Mouse (Mus musculus) layer of hippocampus, postnatal 14 days (tissue): ENCODE measurements around the gene Hif3a. TPM values are rescaled to one million over a fixed set of nuclear protein-coding genes. Genes with fewer than 3 reads are reported as not detected.

Experiments used
- DNase-seq, 2 experiments: peaks; one replicate each; pipeline ENCODE4 v3.0.0; 2021 to 2022; ENCODE audit warnings: low spot score in 2 of 2, mixed read lengths in 1 of 2
- total RNA-seq, 2 experiments: library from RNA; stranded (reverse); gene quantifications; 2 replicates each; pipeline ENCODE4 v1.2.3; 2021

Hif3a gene
- total RNA-seq, 2 experiments from 2014 or later, result 13.7 to 18.7 TPM

DNA sequence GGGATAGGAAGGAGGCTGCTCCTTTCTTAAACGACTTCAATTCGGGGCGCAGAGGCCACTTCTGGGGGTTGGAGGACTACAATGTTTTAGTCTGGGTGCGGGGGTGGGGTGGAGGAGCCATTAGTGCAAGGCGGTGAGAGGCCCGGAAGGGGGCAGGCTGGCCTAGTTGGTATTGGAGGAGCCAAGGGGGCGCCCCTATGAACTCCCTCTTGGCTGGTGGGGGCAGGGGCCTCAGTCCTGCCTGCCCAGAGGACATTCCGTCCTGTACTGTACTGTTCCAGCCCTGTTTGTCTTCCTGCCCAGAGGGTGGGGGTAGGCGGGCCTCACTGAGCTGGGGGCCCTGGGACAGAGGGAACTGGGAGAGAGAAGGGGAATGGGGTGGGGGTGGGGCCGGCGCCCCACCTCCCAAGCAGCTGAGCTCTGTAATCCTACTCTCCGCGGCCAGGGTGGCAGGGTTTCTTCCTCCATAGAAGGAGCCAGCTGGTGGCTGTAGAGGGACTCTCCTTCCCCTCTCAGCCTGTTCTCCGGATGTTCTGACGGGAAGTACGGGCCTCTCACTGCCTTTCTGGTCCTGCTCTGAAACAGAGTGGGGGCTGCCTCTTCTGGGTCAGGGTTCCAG lies 4.0 kb downstream of the Hif3a start:
- peak; percentile 55 to 87 for DNase-seq

DNA sequence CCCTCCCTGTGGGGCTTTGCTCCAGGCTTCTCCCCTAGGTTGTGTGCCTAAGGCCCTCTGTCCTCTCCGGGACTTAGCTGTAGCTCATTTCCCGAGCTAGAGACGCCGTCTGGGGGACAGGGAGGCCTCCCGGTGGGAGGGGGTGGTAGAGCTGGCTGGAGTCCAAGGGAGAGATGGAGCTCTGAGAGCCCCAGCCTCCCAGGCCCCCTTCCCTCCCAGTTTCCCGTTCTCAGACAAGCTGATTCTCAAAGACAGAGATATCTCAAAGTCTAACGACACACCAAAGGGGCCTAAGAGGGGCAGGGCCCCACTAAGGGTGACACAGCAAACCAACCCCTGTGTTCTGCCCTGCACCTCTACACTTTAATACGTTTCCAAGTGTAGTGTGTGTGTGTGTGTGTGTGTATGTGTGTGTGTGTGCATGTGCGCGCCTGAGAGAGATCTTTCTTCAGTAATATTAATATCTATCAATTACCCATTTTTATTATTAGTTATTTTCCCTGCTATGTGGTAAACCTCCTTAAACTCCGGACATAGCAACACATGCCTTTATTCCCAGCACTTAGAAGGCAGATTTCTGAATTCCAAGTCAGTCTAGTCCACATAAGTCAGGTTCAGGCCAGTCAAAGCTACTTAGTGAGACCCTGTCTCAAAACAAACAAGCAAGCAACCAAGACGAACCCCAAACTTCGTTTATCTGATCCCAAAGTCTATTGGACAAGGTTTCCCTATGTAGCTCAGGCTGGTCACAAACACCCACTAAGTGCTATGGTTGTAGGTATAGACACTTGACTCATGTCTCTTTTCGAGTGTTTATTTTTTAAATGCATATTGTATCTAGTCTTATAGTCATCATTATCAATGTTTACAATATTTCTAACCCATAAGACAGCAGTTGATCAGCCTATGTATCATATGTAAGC lies 5.4 kb downstream of the Hif3a start:
- DNase-seq, result peak; percentile 46 to 52

DNA sequence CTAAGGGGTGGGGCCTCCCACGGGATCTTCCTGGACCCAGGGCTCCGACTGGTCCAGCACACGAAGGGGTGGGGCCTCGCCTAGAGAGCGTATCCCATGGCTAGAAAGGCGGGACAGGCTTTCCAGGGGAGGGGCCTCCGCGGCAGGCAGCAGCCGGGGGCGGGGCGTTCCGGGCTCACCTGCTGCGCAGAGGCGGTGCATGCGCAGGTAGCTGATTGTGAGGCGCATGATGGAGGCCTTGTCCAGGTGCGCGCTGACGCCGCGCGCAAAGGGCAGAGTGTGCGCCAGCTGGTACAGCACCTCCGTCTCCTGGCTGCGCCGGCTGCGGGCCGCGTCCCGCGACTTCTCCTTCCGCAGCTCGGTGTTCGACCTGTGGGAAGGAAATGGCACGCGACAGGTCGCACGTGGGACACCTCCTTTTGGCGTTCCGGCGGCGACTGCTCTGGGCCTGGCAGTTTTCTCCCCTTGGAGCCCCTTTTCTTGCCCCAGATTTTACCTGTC lies 6.1 kb downstream of the Hif3a start:
- DNase-seq, result peak; percentile 83 to 89

DNA sequence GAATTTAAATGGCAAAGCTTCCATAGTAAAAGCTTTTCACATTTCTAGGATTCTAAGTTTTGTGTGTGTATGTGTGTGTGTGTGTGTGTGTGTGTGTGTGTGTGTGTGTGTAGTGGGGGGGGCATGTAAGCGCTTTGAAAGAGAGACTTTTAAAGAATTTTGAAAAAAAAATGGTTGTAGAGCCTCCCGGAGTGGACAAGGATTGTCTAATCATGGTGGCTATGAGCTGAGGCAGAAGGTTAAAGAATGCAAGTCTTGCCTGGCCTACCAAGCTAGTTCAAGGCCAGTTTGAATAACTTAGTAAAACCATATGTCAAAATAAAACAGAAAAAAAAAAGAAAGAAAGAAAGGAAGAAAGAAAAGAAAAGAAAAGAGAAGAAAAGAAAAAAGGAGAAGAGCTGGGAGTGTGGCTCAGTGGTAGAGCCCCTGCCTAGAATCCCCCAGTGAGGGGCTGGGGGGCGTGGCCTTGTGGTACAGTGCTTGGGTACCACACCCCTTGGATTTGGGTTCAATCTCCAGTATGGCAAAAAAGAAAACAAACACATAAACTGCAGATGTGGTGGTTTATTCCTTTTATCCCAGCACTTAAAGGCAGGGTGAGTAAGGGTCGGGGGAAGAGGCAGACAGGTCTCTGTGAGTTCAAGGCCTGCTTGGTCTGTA lies 6.8 kb downstream of the Hif3a start:
- DNase-seq, result no peak

DNA sequence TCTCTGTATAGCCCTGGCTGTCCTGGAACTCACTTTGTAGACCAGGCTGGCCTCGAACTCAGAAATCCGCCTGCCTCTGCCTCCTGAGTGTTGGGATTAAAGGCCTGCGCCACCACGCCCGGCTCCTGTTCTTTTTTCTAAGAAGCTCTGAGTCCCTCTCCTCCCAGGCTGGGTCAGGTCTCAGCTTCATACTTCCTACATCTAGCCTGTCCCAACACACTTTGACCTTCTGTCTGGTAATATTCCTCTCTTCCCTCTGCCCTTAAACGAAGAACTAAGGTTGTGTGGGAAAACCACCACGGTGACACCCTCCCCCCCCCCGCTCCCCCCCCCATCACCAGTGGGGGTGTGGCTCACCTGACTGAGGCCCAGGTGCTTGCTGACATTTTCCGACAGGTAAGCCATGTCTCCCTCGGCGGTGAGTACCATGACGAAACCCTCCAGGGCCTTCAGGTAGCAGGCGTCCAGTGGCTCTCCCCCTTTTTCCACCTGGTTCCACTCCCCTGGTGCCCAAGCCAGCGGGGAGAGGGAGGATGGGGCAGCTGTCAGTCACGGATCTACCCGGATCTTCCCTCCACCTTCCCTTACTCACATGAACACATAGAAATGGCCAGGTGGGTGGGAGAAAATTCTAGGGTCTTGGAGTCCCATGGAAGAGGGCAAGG lies 7.8 kb downstream of the Hif3a start:
- DNase-seq, result no peak

DNA sequence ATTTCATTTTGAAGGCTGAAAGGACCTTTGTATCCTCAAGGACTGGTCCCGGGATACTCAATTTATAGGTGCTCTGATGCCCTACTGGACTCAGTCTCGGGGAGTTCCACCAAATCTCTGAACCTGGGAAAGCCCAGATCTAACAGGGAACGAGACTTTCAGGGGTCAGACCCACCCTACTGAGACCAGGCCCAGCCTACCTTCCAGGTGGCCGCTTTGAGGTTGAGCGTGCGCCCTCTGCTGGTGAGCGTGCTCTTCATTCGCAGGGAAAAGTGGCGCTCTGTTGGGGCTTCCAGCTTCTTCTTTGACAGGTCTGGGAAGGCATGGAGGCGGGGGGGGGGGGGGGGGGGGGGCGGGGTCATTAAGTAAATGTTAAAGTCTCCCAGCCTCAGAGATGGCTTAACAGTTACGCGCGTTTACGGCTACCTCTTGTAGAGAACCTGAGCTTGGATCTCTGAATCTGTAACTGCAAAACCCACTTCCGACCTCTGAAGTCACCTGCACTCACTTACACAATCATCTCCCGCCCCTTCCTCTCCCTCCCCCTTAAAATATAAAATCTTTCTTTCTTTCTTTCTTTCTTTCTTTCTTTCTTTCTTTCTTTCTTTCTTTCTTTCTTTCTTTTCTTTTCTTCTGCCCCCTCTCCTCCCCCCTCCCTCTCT lies 11.2 kb downstream of the Hif3a start:
- peak in 1 of 2 experiments; percentile 57 for DNase-seq

DNA sequence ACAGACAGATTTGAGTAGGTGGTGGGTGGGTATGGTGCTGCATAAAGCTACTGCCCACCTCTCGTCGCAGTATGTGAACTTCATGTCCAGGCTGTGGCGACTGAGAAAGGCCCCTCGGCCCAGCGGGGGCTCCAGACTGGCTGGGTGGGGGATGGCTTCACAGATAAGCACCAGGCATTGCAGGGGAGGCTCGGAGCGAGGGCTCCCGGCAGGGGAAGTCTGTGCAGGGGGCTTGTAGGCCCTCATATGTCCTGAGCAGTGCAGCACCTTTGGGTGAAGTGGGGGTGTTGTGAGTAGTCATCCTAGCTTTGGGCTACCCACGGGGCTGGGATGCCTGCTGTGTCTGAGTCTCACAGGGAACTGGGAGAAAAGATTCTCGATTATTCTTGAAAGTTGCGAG lies 11.7 kb downstream of the Hif3a start:
- no peak for DNase-seq

DNA sequence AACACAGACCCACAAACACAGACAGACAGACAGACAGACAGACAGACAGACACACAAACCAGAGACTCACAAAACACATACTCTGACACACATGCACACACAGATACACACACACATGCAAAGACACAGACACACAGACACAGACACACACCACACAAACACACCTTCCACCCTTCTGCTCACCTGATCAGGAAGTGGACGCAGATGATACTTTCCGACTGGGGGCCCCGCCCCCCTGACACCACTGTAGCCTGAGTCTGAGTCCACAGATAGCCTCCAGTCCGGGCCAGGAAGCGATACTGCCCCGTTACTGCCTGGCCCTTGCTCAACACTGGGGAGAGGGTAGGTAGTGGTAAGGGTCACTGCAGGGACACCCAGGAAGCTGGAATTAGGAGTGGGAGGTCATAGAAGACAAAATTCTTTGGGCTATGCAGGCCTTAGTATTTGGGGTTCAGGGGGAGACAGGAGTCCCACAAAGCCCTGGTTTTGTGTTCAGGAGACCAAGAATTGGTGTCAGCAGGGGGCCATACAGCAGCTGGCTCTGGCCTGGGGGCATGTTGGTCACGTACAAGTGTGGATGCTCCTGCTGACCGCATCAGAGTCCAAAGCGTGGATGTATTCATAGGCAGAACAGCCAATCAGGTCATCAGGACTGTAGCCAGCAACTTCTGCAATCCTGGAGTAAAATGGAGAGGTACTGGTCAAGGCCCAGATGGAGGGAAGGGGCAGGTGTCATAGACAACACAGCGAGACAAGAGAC lies 13.6 kb downstream of the Hif3a start:
- no peak for DNase-seq

DNA sequence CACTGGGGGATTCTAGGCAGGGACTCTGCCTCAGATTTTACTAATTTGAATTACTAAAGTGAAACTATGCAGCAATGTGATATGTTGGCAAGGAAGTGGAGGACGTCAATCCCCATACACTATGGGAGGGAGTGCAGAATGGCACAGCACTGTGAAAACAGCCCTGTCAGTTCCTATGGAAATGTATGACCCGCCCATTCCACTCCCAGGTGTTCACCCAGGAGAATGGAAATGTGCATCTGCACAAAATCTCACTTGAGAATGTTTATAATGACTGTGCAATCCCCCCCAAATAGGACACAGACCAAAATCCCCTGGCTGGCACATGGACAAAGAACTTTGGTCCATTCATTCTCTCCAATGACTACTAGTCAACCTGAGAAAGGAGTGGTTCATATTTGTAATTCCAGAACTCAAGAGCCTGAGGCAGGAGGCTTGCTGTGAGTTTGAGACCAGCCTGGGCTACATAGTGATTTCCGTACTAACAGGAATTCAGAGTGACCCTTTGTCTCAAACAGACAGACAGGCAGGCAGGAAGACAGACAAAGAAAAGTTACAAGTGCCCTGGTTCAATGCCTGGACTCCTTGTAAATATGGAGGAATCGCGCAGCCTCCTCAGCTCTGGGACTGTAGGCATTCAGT lies 15.1 kb downstream of the Hif3a start:
- DNase-seq, result no peak

DNA sequence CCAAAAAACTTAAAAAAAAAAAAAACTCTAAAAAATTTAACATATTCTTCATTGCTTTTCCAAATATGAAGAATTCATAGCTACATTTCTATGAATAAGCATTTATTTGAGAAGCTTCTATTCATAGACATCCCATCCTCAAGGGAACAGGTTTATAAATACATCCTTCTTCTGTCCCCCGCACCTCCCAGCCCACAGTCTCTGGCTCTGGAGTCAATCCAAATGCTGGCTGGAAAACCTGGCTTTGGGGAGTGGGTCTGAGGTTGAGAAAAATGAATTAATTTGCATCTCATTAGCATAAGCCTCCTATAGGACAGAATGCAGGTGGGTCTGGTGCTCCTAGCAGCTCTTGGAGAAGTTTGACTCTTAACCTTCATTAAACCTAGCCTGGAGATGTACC lies 16.5 kb downstream of the Hif3a start:
- no peak for DNase-seq

DNA sequence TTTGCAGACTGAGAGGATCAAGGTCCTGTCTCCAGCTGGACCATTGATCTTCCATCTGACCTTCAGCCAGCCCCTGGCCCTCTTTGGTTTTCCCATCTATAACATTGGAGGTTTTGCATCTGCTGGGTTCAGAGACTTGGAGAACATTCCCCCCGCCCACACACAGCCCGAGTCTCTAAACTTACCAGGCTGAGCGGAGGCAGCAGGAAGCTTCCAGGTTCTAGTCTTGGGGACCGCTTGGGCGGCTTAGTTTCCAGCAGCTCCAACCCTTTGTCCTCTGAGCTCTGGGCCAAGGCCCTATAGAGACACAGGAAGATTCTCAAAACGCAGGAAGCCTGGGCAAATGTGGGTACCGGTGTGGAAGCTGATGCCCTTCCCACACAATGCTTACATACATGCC lies 22.9 kb downstream of the Hif3a start:
- no peak for DNase-seq

DNA sequence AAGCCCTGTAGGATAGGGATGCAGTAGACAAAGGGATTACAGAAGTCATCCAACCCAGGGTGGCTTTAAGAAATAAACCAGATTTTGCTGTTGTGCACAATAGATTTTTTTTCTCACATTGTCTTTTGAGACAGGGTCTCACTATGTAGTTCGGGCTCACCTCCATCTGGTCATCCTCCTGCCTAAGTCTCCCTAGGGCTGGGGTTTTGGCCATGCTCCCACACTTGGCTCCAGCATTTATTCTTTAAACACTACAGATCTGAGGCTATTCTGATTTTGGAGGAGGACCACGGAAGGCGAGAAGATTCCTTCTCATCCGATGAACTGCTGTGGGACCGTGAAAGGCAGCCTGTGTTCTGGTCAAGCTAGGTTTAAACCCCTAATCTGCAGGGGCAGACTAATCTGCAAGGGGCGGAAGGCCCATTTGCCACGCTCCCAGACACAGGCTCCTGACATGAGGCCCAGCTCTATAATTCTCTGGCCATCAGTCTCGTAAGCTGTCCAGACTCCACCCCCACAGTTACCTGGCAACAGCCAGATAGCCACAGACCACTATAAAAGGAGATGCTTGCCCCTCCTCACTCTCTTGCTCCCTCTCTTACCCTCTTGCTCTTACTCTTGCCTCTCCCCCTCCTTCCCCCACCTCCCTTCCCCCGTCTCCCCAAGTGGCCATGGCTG lies 24.1 kb downstream of the Hif3a start:
- no peak for DNase-seq

DNA sequence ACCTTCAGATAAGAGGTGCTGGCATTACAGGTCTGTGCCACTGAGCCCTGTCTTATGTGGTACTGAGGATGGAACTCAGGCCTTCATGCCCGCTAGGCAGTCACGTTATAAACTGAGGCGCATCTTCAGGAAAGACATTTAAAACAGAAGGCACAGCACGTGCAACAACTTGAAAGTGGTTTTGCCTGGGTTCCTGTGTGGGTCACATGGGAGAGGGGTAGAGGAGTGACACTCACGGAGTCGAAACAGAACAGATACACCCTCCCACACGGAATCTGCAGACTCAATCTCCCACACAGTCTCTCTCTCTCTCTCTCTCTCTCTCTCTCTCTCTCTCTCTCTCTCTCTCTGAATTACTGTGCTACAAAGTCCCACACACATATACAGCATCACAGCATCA lies 32.0 kb downstream of the Hif3a start:
- DNase-seq, result no peak

DNA sequence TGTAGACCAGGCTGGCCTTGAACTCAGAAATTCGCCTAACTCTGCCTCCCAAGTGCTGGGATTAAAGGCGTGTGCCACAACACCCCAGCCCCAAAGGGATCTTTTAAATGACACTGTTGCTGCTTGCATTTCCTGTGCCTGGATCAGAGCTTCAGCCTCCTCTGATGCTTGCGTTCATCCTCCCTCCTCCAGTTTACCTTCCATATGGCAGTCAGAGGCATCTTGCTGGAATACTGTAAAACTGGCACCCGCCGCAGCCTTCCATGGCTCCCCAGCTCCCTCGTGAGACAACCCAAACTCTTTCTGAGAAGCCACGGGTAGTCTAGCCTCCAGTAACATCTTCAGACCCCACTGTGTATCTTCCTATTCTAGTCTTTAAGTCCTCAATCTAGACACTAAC lies 33.3 kb downstream of the Hif3a start:
- peak in 1 of 2 experiments; percentile 39 for DNase-seq

DNA sequence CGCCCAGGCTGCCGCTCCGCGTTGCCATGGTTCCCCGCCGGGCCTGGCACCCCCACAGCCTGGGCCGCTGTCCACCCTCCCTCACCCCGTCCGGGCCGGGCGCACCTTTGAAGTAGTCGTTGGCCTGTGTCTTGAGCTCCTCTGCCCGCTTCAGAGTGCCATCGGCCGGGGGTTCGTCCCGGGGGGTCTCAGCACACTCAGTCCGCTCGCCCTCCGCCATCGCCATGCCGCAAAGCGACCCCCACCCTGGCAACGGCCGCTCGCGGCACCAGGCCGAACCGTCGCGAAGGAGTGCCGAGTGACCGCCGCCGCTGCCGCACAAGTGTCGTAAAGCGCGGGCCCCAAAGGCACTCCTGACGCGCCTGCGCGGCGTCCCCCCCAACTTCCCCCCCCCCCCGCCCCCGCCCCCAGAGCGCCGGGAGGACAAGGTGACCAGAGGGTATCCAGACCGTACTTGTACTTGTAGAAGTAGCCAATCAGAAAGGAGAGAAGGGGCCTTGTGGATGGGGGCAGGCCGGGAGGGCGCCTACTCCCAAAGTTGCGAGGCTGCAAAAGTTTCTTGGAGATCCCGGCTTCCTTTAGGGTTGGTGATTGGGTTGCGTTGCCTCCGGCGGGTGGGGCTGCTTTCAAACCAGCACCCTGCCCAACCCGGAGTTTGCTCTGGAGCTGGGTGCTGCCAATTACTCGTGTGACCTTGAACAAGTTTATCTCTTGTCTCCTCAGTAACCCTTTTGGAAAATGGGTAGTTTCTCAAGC lies 34.5 kb downstream of the Hif3a start, which contains the start of gene Ppp5c:
Gene Ppp5c, minus strand, starts transcription at position 337 of the 756 bp plus-strand sequence.
- DNase-seq, result peak; percentile 90 to 92

DNA sequence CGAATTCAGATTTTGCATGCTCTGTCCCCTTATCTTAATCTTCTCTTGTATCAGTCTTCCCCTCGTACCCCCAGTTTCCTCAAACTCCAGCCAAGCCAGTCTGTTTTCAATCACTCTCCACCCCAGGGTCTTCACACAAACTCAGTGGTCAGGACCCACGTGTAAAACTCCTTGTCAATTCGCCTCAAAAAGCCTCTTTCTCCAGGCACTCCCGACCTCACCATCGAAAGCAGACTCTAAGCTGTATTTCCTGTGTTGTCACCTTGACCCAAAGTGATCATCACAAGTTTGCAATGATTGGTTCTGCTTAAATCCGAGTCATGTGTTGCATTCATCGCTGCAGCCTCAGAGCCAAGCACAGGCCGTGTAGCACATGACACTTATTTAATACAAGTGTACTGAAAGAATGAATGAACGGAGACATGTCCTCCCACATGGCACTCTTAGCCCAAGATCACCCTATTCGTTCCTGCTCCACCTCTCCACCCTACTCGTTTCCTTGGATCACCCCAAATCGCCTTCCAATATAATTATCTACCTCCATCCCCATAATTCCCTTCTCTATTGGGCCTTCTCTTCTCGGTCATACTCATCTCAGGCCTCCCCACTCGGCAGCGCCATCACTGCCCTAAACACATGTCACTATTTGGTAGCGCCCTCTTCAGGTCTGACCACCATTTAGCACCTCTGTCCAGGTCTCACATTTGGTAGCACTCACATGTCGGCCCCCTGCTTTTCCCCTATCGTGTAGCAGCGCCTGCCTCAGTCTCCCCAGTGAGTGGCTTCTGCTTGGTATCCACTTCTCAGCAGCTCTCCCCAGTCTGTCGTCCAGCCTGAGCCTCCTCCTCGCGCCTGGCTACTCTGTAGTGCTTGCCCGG lies 35.3 kb downstream of the Hif3a start:
- peak in 1 of 2 experiments; percentile 77 for DNase-seq
